Mouse (Mus musculus) stomach, postnatal 0 days (tissue): Measurements from ENCODE around the gene Prnd.

Experiments used
- CTCF ChIP-seq: IDR thresholded peaks from 2 replicates; pipeline ENCODE4 v1.5.1; 2016; ENCODE audit warnings: antibody characterized with exemption, low read depth, mild to moderate bottlenecking, moderate library complexity
- EP300 ChIP-seq: optimal IDR thresholded peaks from 2 replicates; pipeline ENCODE3; 2016; ENCODE audit warnings: antibody characterized with exemption

DNA sequence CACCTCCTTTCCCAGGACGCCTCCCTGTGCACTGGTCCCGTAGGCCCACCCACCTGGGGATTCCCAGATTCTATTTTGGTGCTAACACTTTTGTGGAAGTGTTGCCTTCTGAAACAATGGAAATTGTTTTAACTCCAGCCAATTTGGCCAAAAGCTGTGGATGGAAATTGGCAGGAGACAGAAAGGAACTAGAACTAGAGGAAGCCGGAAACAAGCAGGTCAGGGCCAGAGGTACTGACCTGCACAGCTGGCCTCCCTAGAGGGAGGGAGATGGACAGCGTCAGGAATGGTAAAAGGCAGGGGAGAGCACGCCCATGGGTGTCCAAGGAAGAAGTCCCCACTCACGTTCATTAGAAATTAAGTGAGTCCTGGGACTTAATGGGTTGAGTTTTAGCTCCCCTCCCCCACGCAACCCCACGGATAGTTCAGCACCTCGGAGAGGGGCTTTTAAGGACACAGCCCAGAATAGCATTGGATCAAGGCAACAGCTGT, 7.1 kb downstream of the Prnd start:
- TF ChIP-seq CTCF (no peak), EP300 (no peak)
